Mouse (Mus musculus) MEL (cell line): ENCODE measurements around the gene Nampt. TPM values are rescaled to one million over a fixed set of nuclear protein-coding genes. Genes with fewer than 3 reads are reported as not detected.

ENCODE experiments used
- DNase-seq: peaks from one replicate; pipeline ENCODE4 v3.0.0; 2011; ENCODE audit warnings: low read depth, low spot score
- H3K27ac ChIP-seq: 2 replicates; pipeline ENCODE4 v1.5.1; 2012; ENCODE audit warnings: low read depth, mild to moderate bottlenecking, control low read depth, low read length, moderate library complexity; ENCODE audit not compliant: control insufficient read depth
- H3K27me3 ChIP-seq, 2 experiments: fragments of 150-350 bp in 1 of 2; sonication (generic) in 1 of 2; 2 replicates each; pipeline ENCODE4 v1.6.1; 2012; ENCODE audit warnings: low read length in 2 of 2, mild to moderate bottlenecking in 2 of 2, improper control_type of control experiment in 1 of 2, moderate library complexity in 1 of 2; ENCODE audit not compliant: insufficient read depth in 2 of 2, control insufficient read depth in 1 of 2
- H3K36me3 ChIP-seq, 2 experiments: 2 replicates each; pipeline ENCODE4 v1.6.1; 2012 to 2014; ENCODE audit warnings: low read length in 2 of 2, improper control_type of control experiment in 1 of 2, inconsistent platforms in 1 of 2, mild to moderate bottlenecking in 1 of 2; ENCODE audit not compliant: insufficient read depth in 2 of 2, control insufficient read depth in 1 of 2
- H3K4me1 ChIP-seq, 2 experiments: fragments of 150-350 bp in 1 of 2; sonication (generic) in 1 of 2; 2 replicates each; pipeline ENCODE4 v1.6.1; 2012; ENCODE audit warnings: low read length in 2 of 2, improper control_type of control experiment in 1 of 2, mild to moderate bottlenecking in 1 of 2; ENCODE audit not compliant: insufficient read depth in 2 of 2, control insufficient read depth in 1 of 2
- H3K4me3 ChIP-seq, 2 experiments: fragments of 150-350 bp in 1 of 2; sonication (generic) in 1 of 2; 2 replicates each; pipeline ENCODE4 v1.5.1; 2012; ENCODE audit warnings: low read depth in 2 of 2, low read length in 2 of 2, mild to moderate bottlenecking in 2 of 2, moderate library complexity in 2 of 2, control low read depth in 1 of 2, improper control_type of control experiment in 1 of 2; ENCODE audit not compliant: control insufficient read depth in 1 of 2, insufficient read depth in 1 of 2
- H3K79me2 ChIP-seq: 2 replicates; pipeline ENCODE4 v1.6.1; 2012; ENCODE audit warnings: mild to moderate bottlenecking, low read length, moderate library complexity; ENCODE audit not compliant: control insufficient read depth, poor library complexity, insufficient read depth
- H3K9ac ChIP-seq: 2 replicates; pipeline ENCODE4 v1.6.1; 2012; ENCODE audit warnings: low read depth, mild to moderate bottlenecking, control low read depth, low read length, moderate library complexity; ENCODE audit not compliant: control insufficient read depth, poor library complexity, severe bottlenecking
- H3K9me3 ChIP-seq: fragments of 150-350 bp; sonication (generic); replicated peaks from 2 replicates; pipeline ENCODE4 v1.6.1; 2012; ENCODE audit warnings: mild to moderate bottlenecking, low read length, improper control_type of control experiment, moderate library complexity; ENCODE audit not compliant: insufficient read depth
- ELF1 ChIP-seq: IDR thresholded peaks from 2 replicates; pipeline ENCODE4 v1.6.1; 2014; ENCODE audit warnings: low read depth, mild to moderate bottlenecking, inconsistent platforms, low read length, improper control_type of control experiment, moderate library complexity
- ETS1 ChIP-seq: IDR thresholded peaks from 2 replicates; pipeline ENCODE4 v1.6.1; 2012; ENCODE audit warnings: low read depth, mild to moderate bottlenecking, inconsistent platforms, low read length, improper control_type of control experiment, moderate library complexity
- MEF2A ChIP-seq: IDR thresholded peaks from 2 replicates; pipeline ENCODE4 v1.6.1; 2014; ENCODE audit warnings: low read depth, mild to moderate bottlenecking, inconsistent platforms, low read length, improper control_type of control experiment; ENCODE audit not compliant: poor library complexity, insufficient replicate concordance, severe bottlenecking; ENCODE audit errors: extremely low read depth
- RCOR1 ChIP-seq: IDR thresholded peaks from 2 replicates; pipeline ENCODE4 v1.6.1; 2012; ENCODE audit warnings: low read depth, mild to moderate bottlenecking, inconsistent platforms, low read length, improper control_type of control experiment
- TBP ChIP-seq: IDR thresholded peaks from 2 replicates; pipeline ENCODE4 v1.8.0; 2011; ENCODE audit warnings: low read depth, low read length, improper control_type of control experiment
- TCF12 ChIP-seq: IDR thresholded peaks from 2 replicates; pipeline ENCODE4 v1.6.1; 2014; ENCODE audit warnings: low read depth, mild to moderate bottlenecking, inconsistent platforms, low read length, improper control_type of control experiment, moderate library complexity
- UBTF ChIP-seq: IDR thresholded peaks from 2 replicates; pipeline ENCODE4 v1.6.1; 2012; ENCODE audit warnings: low read depth, mild to moderate bottlenecking, inconsistent platforms, low read length, improper control_type of control experiment, moderate library complexity, borderline replicate concordance; ENCODE audit not compliant: insufficient read depth
- USF2 ChIP-seq, 2 experiments: IDR thresholded peaks; 2 replicates each; pipeline ENCODE4 v1.6.1; 2011 to 2012; ENCODE audit warnings: improper control_type of control experiment in 2 of 2, low read length in 2 of 2, borderline replicate concordance in 1 of 2, inconsistent platforms in 1 of 2, low read depth in 1 of 2, mild to moderate bottlenecking in 1 of 2; ENCODE audit not compliant: insufficient read depth in 1 of 2
- ZKSCAN1 ChIP-seq: IDR thresholded peaks from 2 replicates; pipeline ENCODE4 v1.6.1; 2012; ENCODE audit warnings: low read depth, mild to moderate bottlenecking, inconsistent platforms, low read length, improper control_type of control experiment, moderate library complexity
- ZMIZ1 ChIP-seq: IDR thresholded peaks from 2 replicates; pipeline ENCODE4 v1.6.1; 2012; ENCODE audit warnings: low read depth, mild to moderate bottlenecking, inconsistent platforms, low read length, improper control_type of control experiment, moderate library complexity
- polyA plus RNA-seq, 2 experiments: library from polyadenylated mRNA; stranded (reverse) in 1 of 2; unstranded in 1 of 2; fragments of >175 nt in 1 of 2; fragments of >200 nt in 1 of 2; gene quantifications; 2 replicates each; pipeline versions ENCODE4 v1.2.1 to v1.2.4; 2012; ENCODE audit warnings: low replicate concordance in 2 of 2, low read depth in 1 of 2; ENCODE audit not compliant: insufficient read length in 2 of 2, insufficient read depth in 1 of 2, missing spikeins in 1 of 2
- total RNA-seq: library from RNA; depleted of rRNA; stranded (reverse); fragments of 300-350 nt; gene quantifications from 2 replicates; pipeline ENCODE4 v1.2.3, GENCODE M21; 2012; rRNA removed

Gene Nampt
- total and polyA plus RNA-seq, 3 experiments = 23.0 to 74.6 (median 40.9) TPM

DNA sequence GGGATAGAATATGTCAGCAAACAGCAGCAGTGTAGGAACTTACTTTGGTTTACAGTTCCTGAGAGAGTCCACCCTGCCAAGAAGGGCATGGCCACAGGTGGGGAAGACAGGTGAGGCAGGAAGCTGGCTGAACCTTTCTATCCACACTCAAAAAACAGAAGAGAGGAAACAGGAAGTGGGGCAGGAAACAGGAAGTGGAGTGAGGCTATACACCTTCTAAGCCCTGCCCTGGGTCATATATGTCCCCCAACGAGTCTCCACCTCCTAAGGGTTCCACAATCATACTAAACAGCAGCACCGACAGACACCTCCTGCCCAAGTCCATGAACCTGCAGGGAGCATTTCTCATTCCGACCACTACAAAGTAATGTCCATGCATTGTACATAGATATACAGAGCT is 81.7 kb downstream of the Nampt start:
- Histone ChIP-seq H3K9ac (no peak overlapping the region), H3K4me1 (peaks cover 0 to 3% of the 10 kb centered on the region in 2 experiments; a peak in 1 of 4 replicates), H3K27me3 (no peaks in the 10 kb centered on the region; a peak in 1 of 4 replicates), H3K79me2 (no peaks in the 10 kb centered on the region), H3K9me3 (no peaks in the 10 kb centered on the region), H3K27ac (no peak overlapping the region), H3K36me3 (no peaks in the 10 kb centered on the region), H3K4me3 (no peak overlapping the region)
- TF ChIP-seq TCF12 = no peak
- TF ChIP-seq ZKSCAN1 = no peak
- TF ChIP-seq USF2 (IDR thresholded peaks at IDR 0.05; ENCODE audit: borderline replicate concordance in 1 of 2, insufficient read depth in 1 of 2, low read depth in 1 of 2, low read length in 2 of 2) = no peak
- TF ChIP-seq TBP = no peak
- no peak for TF ChIP-seq MEF2A
- no peak for TF ChIP-seq ELF1
- no peak for TF ChIP-seq ZMIZ1
- no peak for TF ChIP-seq ETS1
- no peak for TF ChIP-seq UBTF
- no peak for TF ChIP-seq RCOR1
- DNase-seq = no peak

Other genes starting within 250 kb of the Nampt start
- gene Sypl, start 134.3 kb downstream of the Nampt start, total RNA-seq = 13.3 and 19.2 TPM in 2 replicates
- gene Sypl, start 134.3 kb downstream of the Nampt start, polyA plus RNA-seq = 100 to 1,000 TPM in 1 of 2 experiments, 10 to 100 TPM in 1; 52.8 to 110 TPM